Mouse (Mus musculus) hindbrain, postnatal 0 days (tissue): ENCODE measurements around the gene Jag1. TPM values are rescaled to one million over a fixed set of nuclear protein-coding genes. Genes with fewer than 3 reads are reported as not detected.

Experiments used
- ATAC-seq: fragments of 200-750 bp; cut with Nextera tagmentation; 2 replicates; pipeline ENCODE4 v1.8.0; 2017; ENCODE audit warnings: mild to moderate bottlenecking, moderate TSS enrichment, moderate library complexity
- DNase-seq: peaks from one replicate; pipeline ENCODE4 v3.0.0-alpha.2; 2015; ENCODE audit warnings: low spot score
- H3K27ac ChIP-seq: fragments of 300-500 bp; sonication (generic); 2 replicates; pipeline ENCODE4 v1.5.1; 2014; ENCODE audit warnings: mild to moderate bottlenecking
- H3K27me3 ChIP-seq: fragments of 300-500 bp; sonication (generic); 2 replicates; pipeline ENCODE4 v1.6.1; 2014; ENCODE audit warnings: low read length, mixed read lengths; ENCODE audit not compliant: insufficient read depth
- H3K36me3 ChIP-seq: fragments of 300-500 bp; sonication (generic); 2 replicates; pipeline ENCODE4 v1.6.1; 2014; ENCODE audit warnings: low read length, mixed read lengths; ENCODE audit not compliant: insufficient read depth
- H3K4me1 ChIP-seq: fragments of 300-500 bp; sonication (generic); 2 replicates; pipeline ENCODE4 v1.6.1; 2014; ENCODE audit warnings: antibody characterized with exemption, low read length, mixed read lengths; ENCODE audit not compliant: insufficient read depth
- H3K4me2 ChIP-seq: fragments of 300-500 bp; sonication (generic); 2 replicates; pipeline ENCODE4 v1.6.1; 2014; ENCODE audit warnings: low read depth, mild to moderate bottlenecking, low read length, moderate library complexity, mixed read lengths
- H3K4me3 ChIP-seq: fragments of 300-500 bp; sonication (generic); 2 replicates; pipeline ENCODE4 v1.5.1; 2014; ENCODE audit warnings: low read length
- H3K9ac ChIP-seq: fragments of 300-500 bp; sonication (generic); replicated peaks from 2 replicates; pipeline ENCODE4 v1.6.1; 2014; ENCODE audit warnings: mild to moderate bottlenecking, low read length, moderate library complexity, mixed read lengths
- H3K9me3 ChIP-seq: fragments of 300-500 bp; sonication (generic); 2 replicates; pipeline ENCODE4 v1.6.1; 2016; ENCODE audit warnings: low read length, mixed read lengths
- CTCF ChIP-seq: IDR thresholded peaks from 2 replicates; pipeline ENCODE4 v1.5.1; 2016; ENCODE audit warnings: antibody characterized with exemption, control low read depth, low read depth
- WGBS: fragments of 180-500 bp; shearing (Covaris S2); extraction: QIAGEN DNeasy Blood & Tissue Kit; methylation state at CpG from one replicate; pipeline ENCODE4 v1.1.7; 2014; 5-methylcytosine and 5-hydroxymethylcytosine counted together
- polyA plus RNA-seq: library from polyadenylated mRNA; unstranded; fragments of >200 nt; fragmentation: Nextera tagmentation; extraction: Ambion mirVana; gene quantifications from 2 replicates; pipeline ENCODE4 v1.2.1, GENCODE M21; 2015
- total RNA-seq: library from RNA; depleted of rRNA; stranded (reverse); fragments of >200 nt; gene quantifications from 2 replicates; pipeline ENCODE4 v1.2.3, GENCODE M21; 2014

Gene Jag1
- total and polyA plus RNA-seq, 2 experiments from 2014 or later, result 4.9 to 8.5 TPM

DNA sequence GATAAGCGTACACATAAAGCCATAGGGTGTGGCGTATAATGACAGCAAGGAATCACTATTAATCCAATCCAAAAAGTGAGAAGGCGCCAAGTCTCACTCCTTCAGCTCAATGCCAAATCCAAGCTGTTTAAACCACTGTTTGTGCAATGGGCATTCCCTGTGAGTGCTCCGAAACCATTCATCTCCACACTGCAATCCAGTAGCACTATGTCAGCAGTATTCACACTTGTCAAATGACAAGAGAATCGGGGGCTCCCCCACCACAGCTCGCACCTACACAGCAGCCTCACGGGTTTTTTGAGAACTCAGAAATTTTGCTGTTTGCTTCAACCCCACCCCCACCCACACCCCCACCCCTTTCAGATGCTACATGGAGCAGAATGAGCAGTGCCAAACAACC, 35.4 kb downstream of the Jag1 start:
- no peak overlapping the region for H3K9ac ChIP-seq
- WGBS, result 73% methylated on average over 7 of the region's 7 CpGs
- DNase-seq (no peak), ATAC-seq (no peak)
- no peak for TF ChIP-seq CTCF
- H3K4me3 ChIP-seq, result no peak overlapping the region
- peaks cover 2% of the 10 kb centered on the region; the same call in 1 of the 2 replicates for H3K4me1 ChIP-seq
- H3K36me3 ChIP-seq, result no peaks in the 10 kb centered on the region
- H3K27me3 ChIP-seq, result no peaks in the 10 kb centered on the region
- no peaks in the 10 kb centered on the region for H3K9me3 ChIP-seq
- H3K27ac ChIP-seq, result no peak overlapping the region
- no peak overlapping the region for H3K4me2 ChIP-seq

DNA sequence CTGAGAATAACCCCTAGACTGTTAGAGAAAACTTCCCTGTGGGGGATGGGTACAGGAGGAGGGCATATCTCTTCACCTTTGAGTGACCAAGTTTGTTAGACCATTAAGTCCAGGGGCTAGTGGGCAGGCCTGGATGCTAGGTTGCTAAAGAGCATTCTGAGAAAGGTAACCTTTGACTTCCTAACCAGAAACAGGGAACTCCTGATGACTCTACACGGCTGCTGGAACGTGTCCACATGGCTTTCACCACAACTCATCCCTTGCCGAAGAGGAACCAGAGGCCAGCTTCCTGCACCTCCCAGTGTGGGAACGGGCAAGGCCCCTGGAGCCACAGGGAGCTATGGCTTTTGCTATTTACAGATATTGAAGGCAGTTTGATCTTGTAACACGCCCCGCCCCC, 36.0 kb downstream of the Jag1 start:
- Histone ChIP-seq H3K27me3 (no peaks in the 10 kb centered on the region), H3K4me1 (peaks cover 2% of the 10 kb centered on the region; the same call in 1 of the 2 replicates), H3K4me2 (no peak overlapping the region), H3K9me3 (no peaks in the 10 kb centered on the region), H3K4me3 (no peak overlapping the region), H3K27ac (no peak overlapping the region), H3K36me3 (no peaks in the 10 kb centered on the region), H3K9ac (no peak overlapping the region)
- ATAC-seq (no peak), DNase-seq (no peak)
- TF ChIP-seq CTCF, result no peak
- WGBS, result 63% methylated on average over 6 of the region's 6 CpGs

DNA sequence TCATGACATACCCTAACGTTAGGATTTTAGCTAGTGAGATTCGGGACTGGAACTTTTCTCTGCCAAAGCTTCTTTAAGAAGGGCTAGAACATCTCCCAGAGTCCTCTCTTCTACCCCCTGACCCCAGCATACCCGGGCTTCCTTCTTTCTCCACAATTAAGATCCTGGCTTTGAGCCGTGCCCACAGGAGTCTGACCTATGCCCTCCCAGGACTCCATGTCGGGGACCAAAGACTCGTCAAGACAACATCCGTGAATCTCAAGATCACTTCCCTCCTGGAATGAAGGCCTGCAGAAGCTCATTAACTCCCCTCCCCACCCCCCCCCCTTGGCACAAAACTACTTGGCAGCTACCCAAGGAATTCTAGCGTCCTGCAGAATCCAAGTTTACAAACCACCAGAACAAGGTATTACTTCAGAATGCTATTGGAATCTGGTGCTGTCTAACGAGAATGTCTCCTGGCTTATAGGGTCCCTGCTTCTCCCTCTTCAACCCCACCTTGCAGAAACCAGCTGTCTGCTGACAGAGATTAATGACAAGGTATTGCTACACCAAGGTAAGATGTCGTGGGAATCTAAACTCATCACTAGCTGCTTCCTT, 36.6 kb downstream of the Jag1 start:
- no peak overlapping the region for H3K27ac ChIP-seq
- TF ChIP-seq CTCF, result no peak
- no peaks in the 10 kb centered on the region for H3K36me3 ChIP-seq
- H3K27me3 ChIP-seq, result no peaks in the 10 kb centered on the region
- ATAC-seq, result no peak
- 26% methylated on average over 10 of the region's 10 CpGs for WGBS
- H3K9me3 ChIP-seq, result no peaks in the 10 kb centered on the region
- peaks cover 2% of the 10 kb centered on the region; the same call in 1 of the 2 replicates for H3K4me1 ChIP-seq
- H3K4me2 ChIP-seq, result no peak overlapping the region
- DNase-seq, result no peak
- no peak overlapping the region for H3K4me3 ChIP-seq
- no peak overlapping the region for H3K9ac ChIP-seq

DNA sequence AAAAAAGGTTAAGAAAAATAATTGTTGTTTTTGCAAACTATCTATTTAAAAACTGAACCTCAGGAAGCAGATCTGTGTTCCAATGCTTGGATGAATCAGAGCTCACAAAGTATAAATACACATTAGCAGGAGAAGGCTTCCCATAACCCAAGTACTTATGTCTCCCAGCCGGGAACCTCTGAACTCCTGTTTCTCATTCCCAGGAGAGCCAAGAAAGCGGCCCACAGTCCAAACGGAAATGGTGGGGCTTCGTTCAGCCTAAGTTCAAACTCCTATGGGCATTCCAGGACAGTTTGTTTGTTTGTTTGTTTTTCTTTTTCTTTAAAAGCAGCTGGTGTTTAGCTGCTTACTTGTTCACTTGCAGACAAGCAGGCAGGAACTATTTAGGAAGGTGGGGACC, 37.7 kb downstream of the Jag1 start:
- Histone ChIP-seq H3K9ac (no peak overlapping the region), H3K4me2 (no peak overlapping the region), H3K4me3 (no peak overlapping the region), H3K9me3 (no peaks in the 10 kb centered on the region), H3K4me1 (peaks cover 5% of the 10 kb centered on the region), H3K27me3 (no peaks in the 10 kb centered on the region), H3K36me3 (no peaks in the 10 kb centered on the region), H3K27ac (no peak overlapping the region)
- DNase-seq, result no peak
- TF ChIP-seq CTCF, result no peak
- ATAC-seq, result no peak
- WGBS, result 70% methylated on average over 4 of the region's 4 CpGs

DNA sequence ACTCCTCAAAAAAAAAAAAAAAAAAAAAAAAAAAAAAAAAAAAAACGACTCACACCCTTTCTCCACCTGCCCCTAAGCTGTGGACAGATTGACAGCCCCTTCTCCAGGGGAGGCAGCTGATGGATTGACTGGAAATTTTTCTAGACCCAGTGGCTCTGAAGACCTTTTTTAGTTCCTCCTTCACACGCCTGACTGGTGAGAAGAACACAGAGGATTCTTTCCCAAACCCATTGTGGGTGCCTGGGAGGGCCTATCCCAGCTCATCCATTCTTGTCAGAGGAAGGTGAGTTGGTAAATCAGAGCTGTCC, 42.2 kb downstream of the Jag1 start:
- ATAC-seq (no peak), DNase-seq (no peak)
- Histone ChIP-seq H3K27ac (no peak overlapping the region), H3K4me3 (no peak overlapping the region), H3K9me3 (no peaks in the 10 kb centered on the region), H3K27me3 (no peaks in the 10 kb centered on the region), H3K4me1 (peaks cover 9% of the 10 kb centered on the region), H3K36me3 (no peaks in the 10 kb centered on the region), H3K9ac (no peak overlapping the region), H3K4me2 (no peak overlapping the region)
- whole genome bisulfite sequencing, result 31% methylated on average over 2 of the region's 2 CpGs
- no peak for TF ChIP-seq CTCF

DNA sequence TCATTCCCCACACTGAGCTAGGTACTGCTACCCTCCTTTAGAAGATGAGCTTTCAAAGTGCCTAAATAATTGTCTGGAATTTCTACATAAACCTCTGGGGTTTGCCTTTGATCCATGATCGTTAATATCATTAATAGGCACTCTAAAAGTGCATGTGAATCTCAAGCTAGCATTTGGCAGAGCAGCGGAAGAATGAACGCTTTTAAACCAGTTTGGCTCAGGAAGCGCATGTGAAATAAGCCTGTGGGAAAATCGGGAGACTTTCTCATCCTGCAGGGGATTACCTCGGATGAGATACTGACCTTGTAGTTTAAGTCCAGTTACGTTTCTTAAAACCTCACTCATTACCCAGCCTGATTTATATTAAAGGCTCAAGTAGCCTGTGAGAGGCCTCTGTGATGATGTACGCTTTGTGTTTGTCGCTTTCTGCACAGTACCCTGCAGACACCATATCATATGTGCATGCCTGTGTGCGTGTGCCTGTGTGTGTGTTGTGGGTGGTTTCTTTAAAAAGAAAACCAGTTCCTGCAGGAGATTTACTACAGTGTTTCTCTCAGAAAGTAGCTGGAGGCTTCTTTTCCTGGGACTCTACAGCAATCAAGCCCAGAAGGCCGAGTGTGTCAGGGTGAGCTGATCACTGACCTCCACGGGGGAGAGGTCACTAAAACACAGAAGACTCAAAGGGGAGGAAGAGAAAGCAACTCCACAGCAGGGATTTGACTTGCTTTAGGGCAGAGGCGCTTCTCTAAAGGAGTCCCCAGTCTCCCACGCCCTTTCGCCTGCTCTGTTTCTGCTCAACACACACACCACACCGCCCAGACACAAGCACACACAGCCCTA, 42.8 kb downstream of the Jag1 start:
- no peak overlapping the region for H3K27ac ChIP-seq
- no peaks in the 10 kb centered on the region for H3K9me3 ChIP-seq
- no peaks in the 10 kb centered on the region for H3K36me3 ChIP-seq
- peaks cover 9% of the 10 kb centered on the region for H3K4me1 ChIP-seq
- ATAC-seq (0 out of 2 replicates have a peak, but pooled peaks have one; percentile 27), DNase-seq (peak; percentile 27)
- no peak overlapping the region for H3K9ac ChIP-seq
- H3K4me2 ChIP-seq, result no peak overlapping the region
- no peak for TF ChIP-seq CTCF
- no peaks in the 10 kb centered on the region for H3K27me3 ChIP-seq
- WGBS, result 31% methylated on average over 16 of the region's 16 CpGs
- no peak overlapping the region for H3K4me3 ChIP-seq
